ENCODE assay signal across 31 mouse cellular contexts in genomic region chr6:148398888-148399287, GRCm38 (mm10). TPM values are rescaled to one million over a fixed set of nuclear protein-coding genes. Genes with fewer than 3 reads are reported as not detected.
DNase-seq lines count a peak whose midpoint lies in the region; ATAC-seq and TF ChIP-seq lines count a peak whose summit lies in the region.
"Had no signal": no experiment of that assay in that cellular context is flagged by ENCODE, and none has a peak within 500 bp of the region (broad histone marks: within the 10 kb centered on the region; RNA-seq: fewer than 3 reads in every experiment).

No protein-coding gene starts in this region.

- H3K27ac ChIP-seq in heart, embryonic 16.5 days (ENCODE audit: low read length): peak overlapping the region; percentile 80
- peak overlapping the region; percentile 32; the same call in 1 of the 2 replicates for H3K27ac ChIP-seq in embryonic fibroblast, embryonic 13.5 days (ENCODE audit: insufficient read depth, low read length)
- H3K27ac ChIP-seq: embryonic facial prominence, embryonic 12.5 days; forebrain, embryonic 12.5 days; hindbrain, embryonic 12.5 days; limb, embryonic 12.5 days; neural tube, embryonic 15.5 days; stomach, postnatal 0 days had no signal

- peak; percentile 79 for DNase-seq in heart, adult 11 months
- no peak for DNase-seq in heart, postnatal 4 days
- DNase-seq in heart, postnatal 25 days (ENCODE audit: low spot score): no peak
- DNase-seq in NIH3T3 (ENCODE audit: low read depth): peak; percentile 44
- no peak for DNase-seq in natural killer cell, adult 2 months (ENCODE audit: low spot score in 2 of 2)
- DNase-seq: adrenal gland, postnatal 25 days; B cell, adult 2 months; cerebellum, adult 11-12 months; cerebellum, postnatal 10 days; gastrocnemius, postnatal 10 days; kidney, adult 18-20 months; kidney, postnatal 10 days; liver, postnatal 0 days; lung, postnatal 14 days; thymus, adult 2 months; thymus, postnatal 4 days had no signal

- TF ChIP-seq CTCF in embryonic fibroblast, embryonic 13.5 days (IDR thresholded peaks at IDR 0.05; ENCODE audit: borderline replicate concordance, insufficient read depth, low read length): no peak

- H3K4me2 ChIP-seq in heart, embryonic 16.5 days (ENCODE audit: low read depth, low read length): no peak overlapping the region
- H3K4me2 ChIP-seq: embryonic facial prominence, embryonic 12.5 days; forebrain, embryonic 12.5 days; hindbrain, embryonic 12.5 days; limb, embryonic 12.5 days; liver, embryonic 11.5 days; midbrain, embryonic 11.5 days; neural tube, embryonic 15.5 days had no signal

- no peak overlapping the region for H3K4me3 ChIP-seq in heart, embryonic 16.5 days (ENCODE audit: low read length)
- H3K4me3 ChIP-seq in embryonic fibroblast, embryonic 13.5 days (ENCODE audit: insufficient read depth, low read length): no peak overlapping the region
- H3K4me3 ChIP-seq: embryonic facial prominence, embryonic 12.5 days; erythroblast, embryonic 14.5 days; forebrain, embryonic 12.5 days; hindbrain, embryonic 12.5 days; limb, embryonic 12.5 days; neural tube, embryonic 15.5 days had no signal

- no peak for ATAC-seq in heart, embryonic 16.5 days (replicated peaks; ENCODE audit: extremely low read depth, insufficient read depth, low FRiP score)
- ATAC-seq: activated CD4-positive, CD25-positive, alpha-beta regulatory T cell, adult 4 months; liver, postnatal 0 days had no signal

- WGBS in heart, embryonic 16.5 days: 47% methylated on average over 2 of the region's 2 CpGs

- H3K9me3 ChIP-seq in heart, embryonic 16.5 days (replicated peaks; ENCODE audit: control insufficient read depth, low read length): 0 out of 2 replicates have a peak, but pooled peaks cover 2% of the 10 kb centered on the region
- H3K9me3 ChIP-seq: embryonic facial prominence, embryonic 12.5 days; forebrain, embryonic 12.5 days; G1E; hindbrain, embryonic 12.5 days; limb, embryonic 12.5 days; neural tube, embryonic 15.5 days had no signal

- H3K27me3 ChIP-seq in heart, embryonic 16.5 days (ENCODE audit: control insufficient read depth, insufficient read depth, low read length): no peaks in the 10 kb centered on the region
- H3K27me3 ChIP-seq: CH12.LX; embryonic facial prominence, embryonic 12.5 days; forebrain, embryonic 12.5 days; hindbrain, embryonic 12.5 days; limb, embryonic 12.5 days; neural tube, embryonic 15.5 days had no signal

- TF ChIP-seq POLR2A in embryonic fibroblast, embryonic 13.5 days (IDR thresholded peaks at IDR 0.05; ENCODE audit: low read depth, low read length): no peak

- H3K36me3 ChIP-seq in heart, embryonic 16.5 days (ENCODE audit: control insufficient read depth, insufficient read depth): no peaks in the 10 kb centered on the region
- H3K36me3 ChIP-seq: embryonic facial prominence, embryonic 12.5 days; forebrain, embryonic 12.5 days; G1E; hindbrain, embryonic 12.5 days; limb, embryonic 12.5 days had no signal

- peaks cover 25% of the 10 kb centered on the region for H3K4me1 ChIP-seq in heart, embryonic 16.5 days (ENCODE audit: control insufficient read depth, insufficient read depth, low read length)
- peaks cover 3% of the 10 kb centered on the region; the same call in 1 of the 2 replicates for H3K4me1 ChIP-seq in embryonic fibroblast, embryonic 13.5 days (ENCODE audit: control insufficient read depth, insufficient read depth, low read length)
- H3K4me1 ChIP-seq: embryonic facial prominence, embryonic 12.5 days; forebrain, embryonic 12.5 days; hindbrain, embryonic 12.5 days; limb, embryonic 12.5 days; neural tube, embryonic 15.5 days had no signal

- H3K9ac ChIP-seq in heart, embryonic 16.5 days (ENCODE audit: low read length): no peak overlapping the region
- H3K9ac ChIP-seq: embryonic facial prominence, embryonic 12.5 days; forebrain, embryonic 12.5 days; hindbrain, embryonic 12.5 days; limb, embryonic 12.5 days; liver, postnatal 0 days; neural tube, embryonic 15.5 days had no signal

- intact Hi-C loops in heart, postnatal 25 days (cut with DNase I): no loop called here

RNA-seq across cellular contexts. Expression of gene Tmtc1, which starts 45.3 kb away (rescaled TPM):
- 10 to 100 TPM; 18.7 to 24.0 TPM for total RNA-seq in heart, postnatal 4 days (2021)
- polyA plus RNA-seq in heart, embryonic 16.5 days (2015; fragmentation: Nextera tagmentation; extraction: Ambion mirVana): 1.7 and 3.3 TPM in 2 replicates
- total RNA-seq in heart, postnatal 25 days (2021): 10 to 100 TPM; 90.6 to 92.3 TPM
- polyA plus RNA-seq in embryonic fibroblast, embryonic 13.5 days (2011; ENCODE audit: insufficient read length, low read depth, missing spikeins): 5.7 and 6.5 TPM in 2 replicates
- total RNA-seq: megakaryocyte progenitor cell, adult 5-6 weeks had no signal
- polyA plus RNA-seq: erythroblast, embryonic 14.5 days; G1E had no signal

Comparison
In these comparisons a context has a peak if more than half of its experiments do, and no peak if none do; other contexts are left out.
1. DNase-seq: peak in heart, adult 11 months (single experiment) and NIH3T3 (single experiment); none in heart, postnatal 4 days (single experiment), heart, postnatal 25 days (single experiment) and natural killer cell, adult 2 months (0 of 2).